Mouse (Mus musculus) liver, embryonic 14.5 days (tissue): ENCODE measurements around the gene Gucy1b2. TPM values are rescaled to one million over a fixed set of nuclear protein-coding genes. Genes with fewer than 3 reads are reported as not detected.

ENCODE experiments used
- ATAC-seq: fragments of 200-750 bp; cut with Nextera tagmentation; 2 replicates; pipeline ENCODE4 v1.8.0; 2017; ENCODE audit warnings: moderate number of reproducible peaks, mild to moderate bottlenecking, moderate library complexity; ENCODE audit not compliant: insufficient read depth
- DNase-seq, 3 experiments: peaks; one replicate each; pipeline ENCODE4 v3.0.0-alpha.2; 2012 to 2013; ENCODE audit warnings: low read depth in 3 of 3, low spot score in 3 of 3
- H3K27ac ChIP-seq: fragments of 300-500 bp; sonication (generic); 2 replicates; pipeline ENCODE4 v1.5.1; 2014; ENCODE audit warnings: moderate library complexity, mild to moderate bottlenecking, control low read depth, inconsistent platforms
- H3K27me3 ChIP-seq: fragments of 300-500 bp; sonication (generic); 2 replicates; pipeline ENCODE4 v1.6.1; 2014; ENCODE audit warnings: mild to moderate bottlenecking, low read length, moderate library complexity; ENCODE audit not compliant: control insufficient read depth, insufficient read depth
- H3K36me3 ChIP-seq: fragments of 300-500 bp; sonication (generic); replicated peaks from 2 replicates; pipeline ENCODE4 v1.6.1; 2014; ENCODE audit warnings: low read depth; ENCODE audit not compliant: control insufficient read depth, insufficient read depth
- H3K4me1 ChIP-seq, 2 experiments: fragments of 200-500 bp in 1 of 2; fragments of 300-500 bp in 1 of 2; sonication (generic) in 1 of 2; replicated peaks; 2 replicates each; pipeline ENCODE4 v1.6.1; 2012 to 2014; ENCODE audit warnings: antibody characterized with exemption in 1 of 2, inconsistent platforms in 1 of 2, low read length in 1 of 2; ENCODE audit not compliant: control insufficient read depth in 2 of 2, insufficient read depth in 2 of 2
- H3K4me2 ChIP-seq: fragments of 300-500 bp; sonication (generic); 2 replicates; pipeline ENCODE4 v1.6.1; 2014; ENCODE audit warnings: low read depth, mild to moderate bottlenecking, control low read depth, moderate library complexity
- H3K4me3 ChIP-seq, 2 experiments: fragments of 200-500 bp in 1 of 2; fragments of 300-500 bp in 1 of 2; sonication (generic) in 1 of 2; 2 replicates each; pipeline ENCODE4 v1.5.1; 2012 to 2014; ENCODE audit warnings: low read depth in 2 of 2, low read length in 2 of 2, mild to moderate bottlenecking in 2 of 2, control low read depth in 1 of 2, inconsistent platforms in 1 of 2, moderate library complexity in 1 of 2; ENCODE audit not compliant: insufficient read depth in 1 of 2
- H3K9ac ChIP-seq: fragments of 300-500 bp; sonication (generic); replicated peaks from 2 replicates; pipeline ENCODE4 v1.6.1; 2014; ENCODE audit warnings: mild to moderate bottlenecking, control low read depth, moderate library complexity
- H3K9me3 ChIP-seq: fragments of 300-500 bp; sonication (generic); 2 replicates; pipeline ENCODE4 v1.6.1; 2016; ENCODE audit warnings: low read length, mixed read lengths; ENCODE audit not compliant: control insufficient read depth
- CTCF ChIP-seq: IDR thresholded peaks from 2 replicates; pipeline ENCODE4 v1.5.1; 2016; ENCODE audit warnings: antibody characterized with exemption, low read depth, control low read depth
- EP300 ChIP-seq: IDR thresholded peaks from 2 replicates; pipeline ENCODE4 v1.6.1; 2016; ENCODE audit warnings: antibody characterized with exemption, low read depth
- WGBS: fragments of 180-500 bp; shearing (Covaris S2); extraction: QIAGEN DNeasy Blood & Tissue Kit; methylation state at CpG from one replicate; pipeline ENCODE4 v1.1.7; 2014; ENCODE audit not compliant: insufficient replicate concordance; 5-methylcytosine and 5-hydroxymethylcytosine counted together
- polyA plus RNA-seq, 2 experiments: library from polyadenylated mRNA; depleted of rRNA in 1 of 2; stranded (reverse) in 1 of 2; unstranded in 1 of 2; fragments of >200 nt; fragmentation: Nextera tagmentation in 1 of 2; extraction: Ambion mirVana in 1 of 2; gene quantifications; 2 replicates each; pipeline versions ENCODE4 v1.2.1 to v1.2.3; 2012 to 2014

The Gucy1b2 gene
- polyA plus RNA-seq, 2 experiments = not detected

GRCm38 (mm10) chr14:62455570-62455879 lies 564 bp downstream of the Gucy1b2 start:
- H3K4me2 ChIP-seq = no peak overlapping the region
- DNase-seq (no peak), ATAC-seq (no peak)
- no peak overlapping the region for H3K4me3 ChIP-seq
- H3K9me3 ChIP-seq = no peaks in the 10 kb centered on the region
- no peak overlapping the region for H3K27ac ChIP-seq
- 56% methylated on average over 5 of the region's 5 CpGs for WGBS
- H3K27me3 ChIP-seq = no peaks in the 10 kb centered on the region
- no peaks in the 10 kb centered on the region for H3K4me1 ChIP-seq
- no peak overlapping the region for H3K9ac ChIP-seq
- TF ChIP-seq CTCF (no peak), EP300 (no peak)
- H3K36me3 ChIP-seq = no peaks in the 10 kb centered on the region

GRCm38 (mm10) chr14:62454760-62455569 lies 1.1 kb downstream of the Gucy1b2 start:
- Histone ChIP-seq H3K27ac (no peak overlapping the region), H3K4me1 (no peaks in the 10 kb centered on the region), H3K4me2 (no peak overlapping the region), H3K4me3 (no peak overlapping the region), H3K27me3 (no peaks in the 10 kb centered on the region), H3K9ac (no peak overlapping the region), H3K9me3 (no peaks in the 10 kb centered on the region), H3K36me3 (no peaks in the 10 kb centered on the region)
- no peak for ATAC-seq
- no peak for TF ChIP-seq EP300
- no peak for TF ChIP-seq CTCF
- DNase-seq = no peak
- 40% methylated on average over 9 of the region's 9 CpGs for WGBS

- Histone ChIP-seq H3K4me3 (no peak overlapping the region), H3K4me1 (no peaks in the 10 kb centered on the region), H3K4me2 (no peak overlapping the region), H3K36me3 (no peaks in the 10 kb centered on the region), H3K27ac (no peak overlapping the region), H3K9ac (no peak overlapping the region), H3K9me3 (no peaks in the 10 kb centered on the region), H3K27me3 (no peaks in the 10 kb centered on the region)
- WGBS = 46% methylated on average over 3 of the region's 3 CpGs
- DNase-seq (no peak), ATAC-seq (no peak)
- TF ChIP-seq CTCF = no peak
- no peak for TF ChIP-seq EP300
These were observed 2.0 kb downstream of the Gucy1b2 start for GRCm38 (mm10) chr14:62454136-62454535.

GRCm38 (mm10) chr14:62453276-62453675 lies 2.8 kb downstream of the Gucy1b2 start:
- no peak overlapping the region for H3K27ac ChIP-seq
- H3K4me1 ChIP-seq = no peaks in the 10 kb centered on the region
- no peak overlapping the region for H3K4me3 ChIP-seq
- DNase-seq (no peak), ATAC-seq (no peak)
- H3K9me3 ChIP-seq = no peaks in the 10 kb centered on the region
- 61% methylated on average over 11 of the region's 11 CpGs for WGBS
- H3K36me3 ChIP-seq = no peaks in the 10 kb centered on the region
- H3K9ac ChIP-seq = no peak overlapping the region
- TF ChIP-seq CTCF = no peak
- TF ChIP-seq EP300 = no peak
- H3K27me3 ChIP-seq = no peaks in the 10 kb centered on the region
- no peak overlapping the region for H3K4me2 ChIP-seq

- no peaks in the 10 kb centered on the region for H3K36me3 ChIP-seq
- ATAC-seq (no peak), DNase-seq (no peak)
- H3K4me1 ChIP-seq = no peaks in the 10 kb centered on the region
- no peaks in the 10 kb centered on the region for H3K9me3 ChIP-seq
- H3K27me3 ChIP-seq = no peaks in the 10 kb centered on the region
- H3K4me2 ChIP-seq = no peak overlapping the region
- no peak overlapping the region for H3K27ac ChIP-seq
- TF ChIP-seq EP300 (no peak), CTCF (no peak)
- no peak overlapping the region for H3K4me3 ChIP-seq
- no peak overlapping the region for H3K9ac ChIP-seq
- 56% methylated on average over 1 of the region's 1 CpGs for WGBS
These were observed 5.4 kb downstream of the Gucy1b2 start for GRCm38 (mm10) chr14:62450706-62451105.
